Mouse (Mus musculus): ENCODE measurements around the gene Tns3.

DNA sequence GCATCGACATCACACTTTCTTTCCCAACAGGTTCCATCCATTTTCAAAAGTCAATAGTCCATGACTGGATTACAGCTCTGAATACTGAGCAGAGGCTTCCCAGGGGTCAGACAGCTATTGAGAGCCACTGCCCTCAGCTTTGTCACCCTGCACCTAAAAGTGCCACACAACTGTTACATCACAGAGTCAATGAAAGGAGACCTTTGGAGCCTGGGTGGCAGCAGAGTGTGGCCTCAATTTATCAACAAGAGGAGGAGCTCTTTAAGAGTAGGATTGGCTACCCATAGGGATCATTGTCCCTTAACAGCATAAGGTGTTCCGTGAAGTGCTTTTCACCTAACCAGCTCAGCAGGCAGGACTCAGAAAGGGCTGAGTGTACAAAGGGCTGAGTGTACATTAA lies 154.0 kb downstream of the Tns3 start:
- no peak for TF ChIP-seq CTCF (IDR thresholded peaks at IDR 0.05; ENCODE audit: extremely low read depth, insufficient read depth, low read length)
- no peak for TF ChIP-seq POLR2A (IDR thresholded peaks at IDR 0.05; ENCODE audit: extremely low read depth, insufficient read depth, low read length)
